Mouse (Mus musculus) layer of hippocampus, adult 18-20 months (tissue): ENCODE data around the gene Acp5. TPM values are rescaled to one million over a fixed set of nuclear protein-coding genes. Genes with fewer than 3 reads are reported as not detected.

Source experiments
- DNase-seq, 2 experiments: peaks; one replicate each; pipeline ENCODE4 v3.0.0; 2022; ENCODE audit warnings: low spot score in 2 of 2
- total RNA-seq, 2 experiments: library from RNA; stranded (reverse); gene quantifications; 2 replicates each; pipeline ENCODE4 v1.2.3; 2021

The Acp5 gene
- total RNA-seq, 2 experiments from 2014 or later = 0.41 to 0.84 TPM

DNA sequence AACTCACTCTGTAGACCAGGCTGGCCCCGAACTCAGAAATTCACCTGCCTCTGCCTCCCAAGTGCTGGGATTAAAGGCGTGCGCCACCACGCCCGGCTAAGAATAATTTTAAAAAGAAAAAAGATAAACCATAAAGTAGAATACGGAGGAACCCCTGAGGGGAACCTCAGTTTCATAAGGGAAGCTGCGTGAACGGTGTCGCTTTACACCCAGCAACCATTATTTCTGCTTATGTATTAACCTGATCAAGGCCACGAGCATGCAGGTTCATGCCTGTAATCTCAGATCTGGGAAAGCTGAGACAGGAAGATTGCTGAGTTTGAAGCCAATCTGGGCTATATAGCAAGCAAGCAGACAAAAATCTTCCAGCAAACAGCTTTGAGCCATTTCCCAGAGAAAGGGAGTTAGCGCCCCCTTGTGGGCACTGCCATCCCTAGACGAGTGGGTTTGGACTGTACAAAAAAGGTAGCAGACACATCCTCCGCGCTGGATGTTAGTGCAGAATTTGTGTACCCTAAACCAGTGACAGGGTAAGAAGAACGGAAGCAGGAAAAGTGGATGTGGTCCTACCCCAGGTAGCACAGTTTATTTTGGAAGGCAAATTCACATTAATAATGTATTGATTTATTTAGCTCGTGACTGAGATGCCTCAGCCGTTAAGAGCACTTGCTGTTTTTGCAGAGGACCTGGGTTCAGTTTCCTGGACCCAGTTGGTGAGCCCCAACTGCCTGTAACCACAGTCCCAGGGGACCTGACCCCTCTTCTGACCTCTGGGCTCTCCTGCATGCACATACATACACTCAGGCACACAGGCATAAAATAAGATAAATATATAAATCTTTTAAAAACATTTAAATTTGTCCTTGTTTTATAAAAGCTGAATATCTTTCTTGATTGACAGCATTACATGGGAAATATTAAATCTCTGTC lies 7.9 kb upstream of the Acp5 start:
- DNase-seq = peak; percentile 81 to 93

DNA sequence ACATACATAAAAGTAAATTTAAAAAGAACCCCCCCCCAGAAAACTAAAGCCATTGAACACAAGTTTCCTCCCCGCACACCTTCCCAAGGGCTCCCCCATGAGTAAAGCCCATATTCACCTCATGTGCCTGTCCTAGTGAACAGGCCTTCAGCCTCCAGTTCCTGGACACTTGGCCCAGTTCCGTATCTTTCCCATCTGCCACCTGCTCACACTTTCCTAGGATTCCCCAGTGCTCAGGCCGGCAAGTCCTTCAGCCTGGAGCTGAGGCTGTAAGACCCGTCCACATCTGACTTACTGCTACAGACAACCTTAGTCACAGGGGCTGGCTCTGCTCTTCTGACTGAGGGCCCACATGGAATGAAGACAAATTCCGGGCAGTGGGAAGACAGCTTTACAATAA lies 4.2 kb upstream of the Acp5 start:
- no peak for DNase-seq

DNA sequence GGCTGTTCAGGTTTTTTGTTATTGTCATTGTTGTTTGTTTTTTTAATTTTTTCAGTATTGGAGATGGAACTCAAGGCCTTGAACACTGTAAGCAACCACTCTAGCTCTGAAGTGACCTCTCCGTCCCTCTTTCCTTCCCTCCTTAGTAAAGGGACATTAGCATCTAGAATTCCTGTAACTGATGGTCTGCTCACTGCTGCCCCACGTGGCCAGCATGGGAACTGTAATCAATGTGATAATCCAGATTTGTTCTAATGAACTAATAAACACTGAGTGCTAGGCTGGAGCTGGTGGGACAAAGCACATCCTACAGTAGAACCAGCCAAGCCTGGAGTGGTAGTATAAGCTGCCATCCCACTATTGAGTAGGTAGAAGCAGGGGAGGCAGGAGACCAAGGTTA lies 3.0 kb upstream of the Acp5 start:
- peak in 1 of 2 experiments; percentile 54 for DNase-seq

DNA sequence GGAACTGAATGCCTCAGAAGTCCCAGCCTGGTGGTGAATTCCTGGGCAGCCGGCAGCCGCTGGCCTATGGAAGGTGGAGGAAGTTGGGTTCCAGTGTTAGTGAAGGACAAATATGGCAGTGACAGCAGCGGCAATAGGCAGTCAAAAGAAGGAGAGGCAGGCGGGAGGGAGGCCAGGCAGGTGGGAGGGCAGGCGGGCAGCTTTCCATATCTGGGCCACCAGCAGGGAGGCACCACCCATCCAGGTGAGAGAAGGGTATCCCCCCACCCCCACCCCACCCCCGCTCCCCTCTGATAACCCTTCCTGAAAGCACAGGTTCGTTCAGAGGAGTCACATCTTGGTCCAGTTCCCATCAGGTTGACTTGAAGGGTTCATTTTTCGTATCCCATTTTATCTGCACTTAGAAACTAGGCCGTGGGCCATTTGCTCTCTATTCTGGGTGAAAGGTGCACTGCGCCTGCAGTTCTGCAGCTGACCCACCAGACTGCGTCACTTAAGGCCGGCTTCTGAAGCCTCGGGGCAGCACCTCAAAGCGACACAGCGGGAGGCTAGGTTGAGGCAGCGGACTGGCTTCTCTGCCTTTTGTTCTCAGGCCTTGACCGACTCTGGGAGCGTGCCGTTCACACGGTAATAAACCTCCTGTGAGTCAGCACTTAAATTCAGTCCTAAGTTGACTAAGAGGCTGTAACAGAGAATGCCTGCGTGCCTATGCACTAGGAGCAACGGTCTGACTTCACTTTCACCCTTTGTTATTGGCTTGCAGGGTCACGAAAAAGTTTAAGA lies 1.4 kb upstream of the Acp5 start:
- no peak for DNase-seq

DNA sequence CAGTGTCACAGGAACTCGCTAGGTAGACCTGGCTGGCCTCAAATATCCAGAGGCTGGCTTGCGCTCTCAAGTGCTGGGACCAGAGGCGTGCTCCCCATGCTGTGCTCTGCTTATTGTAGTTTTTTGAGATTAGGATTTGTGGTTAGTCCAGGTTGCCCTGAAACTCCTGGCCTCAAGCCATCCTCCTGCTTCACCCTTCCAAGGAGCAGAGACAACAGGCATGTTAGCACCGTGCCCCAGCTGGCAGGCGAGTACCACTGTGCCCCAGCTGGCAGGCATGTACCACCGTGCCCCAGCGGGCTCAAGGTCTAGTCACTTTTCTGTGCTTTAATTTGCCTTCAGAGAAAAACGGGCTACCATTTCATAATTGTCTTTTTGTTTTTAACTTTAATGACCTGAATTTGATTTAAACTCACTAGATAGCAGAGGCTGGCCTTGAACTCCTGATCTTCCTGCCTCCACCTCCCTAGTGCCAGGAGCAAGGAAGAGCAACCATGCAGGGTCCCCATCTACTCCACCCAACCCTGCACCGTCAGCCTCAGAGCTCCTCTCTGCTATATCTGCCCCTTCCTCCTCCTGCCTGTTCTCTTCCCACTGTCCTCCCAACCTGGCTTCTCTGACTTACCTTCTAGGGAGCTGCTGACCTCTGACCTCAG lies 395 bp downstream of the Acp5 start:
- no peak for DNase-seq

- DNase-seq = no peak
Observed at GRCm38 (mm10) chr9:22134246-22134890, 1.1 kb downstream of the Acp5 start.

- no peak for DNase-seq
Observed at GRCm38 (mm10) chr9:22132220-22132619, 3.3 kb downstream of the Acp5 start.

DNA sequence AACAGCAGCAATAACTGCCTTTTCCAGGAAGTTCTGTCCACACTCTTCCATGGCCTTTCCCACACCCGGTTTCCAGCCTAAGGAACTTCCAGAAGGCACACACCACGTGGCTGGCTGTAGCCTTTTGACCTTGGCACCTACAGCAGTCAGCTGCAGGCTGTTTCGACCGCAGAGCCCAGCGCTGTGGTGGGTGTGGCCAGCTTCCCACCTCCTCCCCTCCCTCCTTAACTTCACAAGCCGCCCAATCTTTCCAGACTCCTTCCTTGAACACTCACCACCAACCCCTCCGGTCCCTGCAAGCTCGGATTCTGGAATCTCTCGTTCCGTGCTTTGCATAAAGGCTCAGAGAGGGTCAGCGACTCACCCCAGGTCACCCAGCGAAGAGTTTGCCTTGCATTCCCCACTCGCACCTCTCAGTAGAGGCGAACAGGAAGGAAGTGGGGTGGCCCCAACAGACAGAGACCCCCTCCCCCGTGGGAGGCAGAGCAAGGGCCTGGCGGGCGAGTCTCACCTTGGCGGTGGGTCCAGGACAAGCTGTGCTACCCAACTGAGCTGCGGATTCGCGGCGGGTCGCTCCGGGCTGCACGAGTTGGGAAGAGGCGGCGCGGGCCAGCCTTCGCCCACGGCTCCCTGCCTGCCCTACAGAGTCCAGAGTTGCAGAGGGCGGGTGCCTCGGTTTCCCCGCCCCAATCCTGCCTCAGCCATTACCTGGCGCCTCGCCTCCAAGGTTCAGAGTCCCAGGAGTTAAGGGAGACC lies 4.1 kb downstream of the Acp5 start:
- no peak for DNase-seq

DNA sequence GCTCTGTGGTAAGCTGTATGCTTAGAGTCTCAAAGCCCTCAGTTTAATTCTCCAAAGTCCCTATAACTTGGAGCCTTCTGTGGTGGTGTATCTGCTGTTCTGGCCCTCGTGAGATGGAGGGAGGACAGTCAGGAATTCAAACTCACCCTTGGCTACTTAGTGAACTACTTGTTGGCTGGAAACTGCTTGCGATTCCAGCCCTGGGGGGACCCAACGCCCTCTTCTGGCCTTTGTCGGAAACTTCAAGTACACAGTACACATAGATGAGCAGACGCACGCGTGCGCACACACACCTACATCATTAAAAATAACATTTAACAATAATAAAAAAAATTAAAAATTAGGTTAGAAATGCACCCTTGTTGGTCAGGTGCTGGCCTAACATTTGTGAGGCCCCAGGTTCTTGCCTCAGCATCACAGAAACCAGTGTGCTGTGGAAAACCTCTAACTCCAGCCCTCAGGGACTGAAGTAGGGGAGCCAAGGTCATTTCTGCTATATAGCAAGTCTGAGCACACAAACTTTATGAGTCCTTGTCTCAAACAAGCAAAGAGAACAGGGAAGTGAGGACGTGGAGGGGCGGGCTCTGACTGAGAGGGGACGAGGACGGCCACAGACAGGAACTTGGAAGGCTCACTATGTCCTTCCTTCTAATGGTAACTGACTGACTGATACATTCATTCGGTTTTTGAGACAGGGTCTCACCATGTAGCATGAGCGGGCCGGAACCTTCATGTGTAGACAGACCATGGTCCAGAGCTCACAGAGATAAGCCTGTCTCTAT lies 10.1 kb downstream of the Acp5 start:
- no peak for DNase-seq

GRCm38 (mm10) chr9:22124169-22124568 lies 11.3 kb downstream of the Acp5 start:
- DNase-seq = no peak

GRCm38 (mm10) chr9:22123069-22123609 lies 12.4 kb downstream of the Acp5 start:
- no peak for DNase-seq

GRCm38 (mm10) chr9:22122005-22122404 lies 13.5 kb downstream of the Acp5 start:
- DNase-seq = no peak

- DNase-seq = no peak
Observed at GRCm38 (mm10) chr9:22121545-22121944, 14.0 kb downstream of the Acp5 start.

DNA sequence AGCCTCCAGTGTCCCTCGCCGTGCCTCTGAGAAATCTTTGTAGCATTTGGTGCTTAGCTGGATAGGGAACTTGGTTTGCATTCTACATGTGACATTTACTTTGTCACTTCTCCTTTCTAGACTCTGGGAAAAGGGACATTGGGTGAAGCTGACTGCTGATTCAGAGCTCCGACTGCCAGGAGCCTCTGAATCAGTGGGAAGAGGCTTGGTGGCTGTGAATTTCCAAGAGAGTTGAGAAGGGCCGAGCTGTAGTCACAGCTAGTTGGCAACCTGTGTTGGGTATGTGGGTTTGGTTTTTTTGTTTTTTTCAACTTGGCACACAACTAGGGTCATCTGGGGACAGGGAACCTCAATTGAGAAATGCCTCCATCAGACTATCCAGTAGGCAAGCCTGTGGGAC lies 16.0 kb downstream of the Acp5 start:
- DNase-seq = peak; percentile 29 to 37

GRCm38 (mm10) chr9:22117754-22118456 lies 17.6 kb downstream of the Acp5 start:
- DNase-seq = peak; percentile 19 to 75

- DNase-seq = peak; percentile 94 to 97
Observed at GRCm38 (mm10) chr9:22116740-22117426, 18.6 kb downstream of the Acp5 start, which contains the start of gene Elof1. Elof1 (minus strand) TSS chr9:22117172.

- no peak for DNase-seq
Observed at GRCm38 (mm10) chr9:22116086-22116485, 19.4 kb downstream of the Acp5 start.

- DNase-seq = no peak
Observed at GRCm38 (mm10) chr9:22115635-22116034, 19.9 kb downstream of the Acp5 start.
